Mouse (Mus musculus): Measurements from ENCODE around the gene Tirap.

- TF ChIP-seq CTCF (IDR thresholded peaks at IDR 0.05; ENCODE audit: control insufficient read depth, insufficient read depth, insufficient read length) (no peak), USF1 (IDR thresholded peaks at IDR 0.05; ENCODE audit: low read depth) (no peak), FOSL1 (IDR thresholded peaks at IDR 0.05; ENCODE audit: insufficient read depth, low read length, poor library complexity, severe bottlenecking) (no peak), CEBPB (IDR thresholded peaks at IDR 0.05; ENCODE audit: low read depth) (no peak), MAX (IDR thresholded peaks at IDR 0.05) (no peak), MYOG (IDR thresholded peaks at IDR 0.05; ENCODE audit: control insufficient read depth, extremely low read depth, insufficient read length) (no peak)
Measured at GRCm38 (mm10) chr9:35183359-35183758, 16.7 kb downstream of the Tirap start.

All from C2C12 (cell line).